Mouse (Mus musculus): ENCODE results near the gene Med22.

GRCm38 (mm10) chr2:26864879-26865278 lies 45.6 kb downstream of the Med22 start, which contains the start of gene Abo:
- TF ChIP-seq POLR2A (IDR thresholded peaks at IDR 0.05; ENCODE audit: borderline replicate concordance, low read depth, low read length) = no peak
- no peak for TF ChIP-seq CTCF (IDR thresholded peaks at IDR 0.05; ENCODE audit: low read depth, low read length)
